29 mouse cellular contexts compared by ENCODE assay signal in the genomic region with DNA sequence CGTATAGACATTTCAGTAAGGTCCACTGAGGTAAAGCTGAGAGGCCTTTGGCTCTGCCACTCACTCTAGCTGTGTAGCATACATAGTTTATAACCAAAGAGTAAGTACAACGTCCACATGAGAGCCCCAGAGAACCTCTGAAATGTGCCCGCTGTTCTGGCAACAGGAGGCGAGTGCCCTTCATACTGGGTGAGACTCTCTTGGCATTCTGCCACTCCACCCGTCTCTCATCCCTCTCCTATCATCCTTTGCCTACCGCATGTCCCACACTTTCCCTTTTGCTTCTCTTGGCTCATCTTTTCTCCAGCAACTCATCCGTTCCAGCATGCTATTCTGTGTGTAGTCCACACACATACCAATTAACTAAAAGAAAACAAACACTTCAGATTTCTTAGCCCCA.
A peak's percentile ranks its signal among the peaks of the same experiment; 100 is the strongest.
DNase-seq lines count a peak whose midpoint lies in the region; ATAC-seq lines count a peak whose summit lies in the region.
"Had no signal": no experiment of that assay in that cellular context is flagged by ENCODE, and none has a peak within 500 bp of the region (broad histone marks: within the 10 kb centered on the region; RNA-seq: fewer than 3 reads in every experiment).

No protein-coding gene starts in this region.

- DNase-seq in left cerebral cortex, postnatal 4 days = peak; percentile 57
- DNase-seq in left cerebral cortex, adult 11 months (ENCODE audit: low spot score) = no peak
- DNase-seq in cerebellum, adult 11 months = peak; percentile 43
- DNase-seq in cerebellum, adult 9-11 months = peak; percentile 57
- no peak for DNase-seq in embryo, embryonic 10 days (ENCODE audit: low spot score)
- no peak for DNase-seq in forebrain, embryonic 11.5 days (ENCODE audit: low spot score)
- no peak for DNase-seq in thymus, postnatal 25 days
- DNase-seq: B cell, adult 2 months; heart, postnatal 36 days; kidney, adult 18-20 months; layer of hippocampus, adult 9-11 months; liver; retina, postnatal 1 day; right cerebral cortex, postnatal 25 days; spleen, adult 18-20 months; thymus, postnatal 14 days had no signal

- H3K36me3 ChIP-seq in forebrain, embryonic 11.5 days (ENCODE audit: control insufficient read depth, insufficient read depth, low read length) = no peaks in the 10 kb centered on the region
- H3K36me3 ChIP-seq: embryonic facial prominence, embryonic 15.5 days; G1E; heart, embryonic 15.5 days; hindbrain, embryonic 13.5 days; limb, embryonic 10.5 days; midbrain, embryonic 10.5 days; neural tube, embryonic 13.5 days had no signal

- no peaks in the 10 kb centered on the region for H3K27me3 ChIP-seq in forebrain, embryonic 11.5 days (ENCODE audit: control insufficient read depth, insufficient read depth, low read length)
- H3K27me3 ChIP-seq: CH12.LX; embryonic facial prominence, embryonic 15.5 days; heart, embryonic 15.5 days; hindbrain, embryonic 13.5 days; neural tube, embryonic 13.5 days had no signal

- no peak for ATAC-seq in forebrain, embryonic 11.5 days (replicated peaks; ENCODE audit: low FRiP score)
- ATAC-seq: activated CD4-positive, CD25-positive, alpha-beta regulatory T cell, adult 4 months; forebrain, embryonic 16.5 days; midbrain, embryonic 16.5 days had no signal

- no peak overlapping the region for H3K9ac ChIP-seq in forebrain, embryonic 11.5 days (ENCODE audit: low read length)
- H3K9ac ChIP-seq: embryonic facial prominence, embryonic 15.5 days; heart, embryonic 15.5 days; hindbrain, embryonic 13.5 days; neural tube, embryonic 13.5 days had no signal

- H3K4me3 ChIP-seq in forebrain, embryonic 11.5 days (ENCODE audit: low read depth, low read length) = no peak overlapping the region
- H3K4me3 ChIP-seq: embryonic facial prominence, embryonic 15.5 days; heart, embryonic 15.5 days; hindbrain, embryonic 13.5 days; left cerebral cortex, adult 2 months; limb, embryonic 10.5 days; midbrain, embryonic 10.5 days; myocyte; neural tube, embryonic 13.5 days had no signal

- intact Hi-C loops in left cerebral cortex, postnatal 4 days (cut with DNase I) = no loop called here

- H3K4me2 ChIP-seq in forebrain, embryonic 11.5 days (ENCODE audit: low read depth, low read length, severe bottlenecking) = no peak overlapping the region
- H3K4me2 ChIP-seq: embryonic facial prominence, embryonic 15.5 days; heart, embryonic 15.5 days; hindbrain, embryonic 13.5 days; neural tube, embryonic 13.5 days had no signal

- H3K4me1 ChIP-seq in forebrain, embryonic 11.5 days (replicated peaks; ENCODE audit: control insufficient read depth, insufficient read depth, low read length) = no peaks in the 10 kb centered on the region
- H3K4me1 ChIP-seq: embryonic facial prominence, embryonic 15.5 days; heart, embryonic 15.5 days; limb, embryonic 10.5 days; midbrain, embryonic 10.5 days had no signal

- H3K27ac ChIP-seq in forebrain, embryonic 11.5 days (ENCODE audit: low read depth, low read length) = no peak overlapping the region
- H3K27ac ChIP-seq: embryonic facial prominence, embryonic 15.5 days; heart, embryonic 15.5 days; hindbrain, embryonic 13.5 days; left cerebral cortex, adult 2 months; limb, embryonic 10.5 days; midbrain, embryonic 10.5 days; neural tube, embryonic 13.5 days had no signal

- H3K9me3 ChIP-seq in forebrain, embryonic 11.5 days (ENCODE audit: control insufficient read depth, low read length) = no peaks in the 10 kb centered on the region
- H3K9me3 ChIP-seq: embryonic facial prominence, embryonic 15.5 days; heart, embryonic 15.5 days; hindbrain, embryonic 13.5 days; limb, embryonic 10.5 days; midbrain, embryonic 10.5 days; neural tube, embryonic 13.5 days had no signal

- WGBS in forebrain, embryonic 11.5 days = 88% methylated on average over 7 of the region's 7 CpGs

Comparison
In these comparisons a context has a peak if more than half of its experiments do, and no peak if none do; other contexts are left out.
1. DNase-seq: peak in left cerebral cortex, postnatal 4 days (single experiment), cerebellum, adult 11 months (single experiment) and cerebellum, adult 9-11 months (single experiment); none in left cerebral cortex, adult 11 months (single experiment), embryo, embryonic 10 days (single experiment), forebrain, embryonic 11.5 days (single experiment) and thymus, postnatal 25 days (single experiment).